Mouse (Mus musculus): ENCODE measurements around the gene Sugt1. TPM values are rescaled to one million over a fixed set of nuclear protein-coding genes. Genes with fewer than 3 reads are reported as not detected.

Gene Sugt1
- polyA plus RNA-seq, 2 experiments: 15.2 to 44.7 TPM

DNA sequence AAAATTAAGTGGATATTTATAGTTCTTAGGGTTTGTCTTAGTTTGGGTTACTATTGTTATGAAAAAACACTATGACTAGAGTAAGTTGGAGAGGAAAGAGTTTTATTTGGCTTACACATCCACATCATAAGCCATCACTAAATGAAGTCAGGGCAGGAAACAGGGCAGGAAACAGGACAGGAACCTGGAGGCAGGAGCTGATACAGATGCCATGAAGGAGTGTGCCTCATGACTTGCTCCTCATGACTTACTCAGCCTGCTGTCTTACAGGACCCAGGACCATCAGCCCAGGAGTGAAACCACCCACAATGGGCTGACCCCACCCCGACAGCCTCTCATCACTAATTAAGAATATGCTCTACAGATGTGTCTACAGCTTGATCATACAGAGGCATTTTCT, 13.1 kb upstream of the Sugt1 start:
- WGBS (ENCODE audit: insufficient replicate concordance): 88% methylated on average over 1 of the region's 1 CpGs
- peaks cover 23% of the 10 kb centered on the region for H3K36me3 ChIP-seq (replicated peaks; ENCODE audit: control insufficient read depth, insufficient read depth, low read depth)
- no peak overlapping the region for H3K4me2 ChIP-seq (ENCODE audit: low read depth)
- ATAC-seq (ENCODE audit: insufficient read depth) (no peak), DNase-seq (ENCODE audit: low read depth in 3 of 3, low spot score in 3 of 3) (no peak)
- no peak overlapping the region for H3K4me3 ChIP-seq (ENCODE audit: insufficient read depth in 1 of 2, low read depth in 2 of 2, low read length in 2 of 2)
- no peaks in the 10 kb centered on the region for H3K27me3 ChIP-seq (ENCODE audit: control insufficient read depth, insufficient read depth, low read length)
- TF ChIP-seq EP300 (IDR thresholded peaks at IDR 0.05; ENCODE audit: low read depth): no peak
- TF ChIP-seq CTCF (IDR thresholded peaks at IDR 0.05; ENCODE audit: low read depth): no peak
- H3K27ac ChIP-seq: no peak overlapping the region
- H3K4me1 ChIP-seq (replicated peaks; ENCODE audit: control insufficient read depth in 2 of 2, insufficient read depth in 2 of 2, low read length in 1 of 2): no peaks in the 10 kb centered on the region
- H3K9me3 ChIP-seq (ENCODE audit: control insufficient read depth, low read length): no peaks in the 10 kb centered on the region
- H3K9ac ChIP-seq (replicated peaks): no peak overlapping the region

DNA sequence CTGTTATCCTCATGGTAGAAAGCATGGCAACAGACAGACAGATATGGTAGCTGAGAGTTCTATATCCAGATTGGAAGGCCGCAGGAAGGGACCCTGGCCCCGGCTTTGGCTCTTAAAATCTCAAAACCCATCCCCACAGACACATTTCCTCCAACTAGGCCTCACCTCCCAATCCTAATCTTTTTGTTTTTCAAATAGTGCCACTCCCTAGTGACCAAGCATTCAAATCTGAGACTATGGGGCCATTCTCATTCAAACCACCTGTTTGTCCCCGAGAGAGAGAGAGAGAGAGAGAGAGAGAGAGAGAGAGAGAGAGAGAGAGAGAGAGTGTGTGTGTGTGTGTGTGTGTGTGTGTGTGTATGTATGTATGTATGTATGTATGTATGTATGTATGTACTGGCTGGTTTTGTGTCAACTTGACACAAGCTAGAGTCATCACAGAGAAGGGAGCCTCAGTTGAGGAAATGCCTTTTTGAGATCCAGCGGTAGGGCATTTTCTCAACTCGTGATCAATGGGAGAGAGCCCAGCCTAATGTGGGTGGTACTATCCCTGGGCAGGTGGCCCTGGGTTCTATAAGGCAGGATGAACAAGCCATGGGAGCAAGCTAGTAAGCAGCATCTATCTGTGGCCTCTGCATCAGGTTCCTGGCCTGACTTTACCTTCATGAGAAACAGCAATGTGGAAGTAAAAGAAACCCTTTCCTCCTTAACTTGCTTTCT, 3.8 kb upstream of the Sugt1 start:
- Histone ChIP-seq H3K9ac (replicated peaks) (no peak overlapping the region), H3K4me1 (replicated peaks; ENCODE audit: control insufficient read depth in 2 of 2, insufficient read depth in 2 of 2, low read length in 1 of 2) (peaks cover 7 to 8% of the 10 kb centered on the region in 2 experiments), H3K4me2 (ENCODE audit: low read depth) (no peak overlapping the region), H3K27me3 (ENCODE audit: control insufficient read depth, insufficient read depth, low read length) (no peaks in the 10 kb centered on the region), H3K9me3 (ENCODE audit: control insufficient read depth, low read length) (no peaks in the 10 kb centered on the region), H3K4me3 (ENCODE audit: insufficient read depth in 1 of 2, low read depth in 2 of 2, low read length in 2 of 2) (no peak overlapping the region), H3K27ac (no peak overlapping the region), H3K36me3 (replicated peaks; ENCODE audit: control insufficient read depth, insufficient read depth, low read depth) (peaks cover 14% of the 10 kb centered on the region)
- WGBS (ENCODE audit: insufficient replicate concordance): 78% methylated on average over 5 of the region's 5 CpGs
- no peak for TF ChIP-seq EP300 (IDR thresholded peaks at IDR 0.05; ENCODE audit: low read depth)
- no peak for TF ChIP-seq CTCF (IDR thresholded peaks at IDR 0.05; ENCODE audit: low read depth)
- DNase-seq (ENCODE audit: low read depth in 3 of 3, low spot score in 3 of 3) (no peak), ATAC-seq (ENCODE audit: insufficient read depth) (no peak)

DNA sequence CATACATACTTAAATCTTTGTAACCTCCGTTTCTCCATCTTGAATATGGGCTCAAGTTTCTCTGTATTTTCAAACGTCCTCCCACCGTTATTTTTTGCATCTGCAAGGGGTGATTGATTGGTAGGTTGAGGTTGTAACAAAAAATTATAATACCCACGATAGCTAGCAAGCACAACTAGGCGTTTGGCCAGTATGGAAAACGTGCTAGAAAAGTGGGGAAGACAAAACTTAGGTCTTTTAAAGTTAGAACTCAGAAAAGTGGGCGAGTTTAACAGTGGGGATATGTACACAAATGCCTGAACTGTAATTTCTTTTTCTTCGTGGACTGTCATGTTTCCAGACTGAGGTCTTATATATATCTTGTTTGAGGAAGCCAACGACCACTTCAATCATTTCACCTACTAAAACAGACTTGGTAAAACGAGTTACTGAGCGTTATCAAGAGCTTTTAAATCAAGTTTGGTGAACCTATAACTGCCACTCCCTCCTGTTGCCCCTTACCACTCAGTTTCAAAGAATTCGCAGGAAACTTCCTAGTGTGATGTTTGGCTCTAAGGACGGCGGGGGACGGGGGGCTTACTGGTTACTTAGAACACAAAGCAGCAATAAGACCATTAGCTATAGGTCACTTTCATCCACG, 872 bp upstream of the Sugt1 start:
- WGBS (ENCODE audit: insufficient replicate concordance): 21% methylated on average over 16 of the region's 16 CpGs
- Histone ChIP-seq H3K9ac (replicated peaks) (peak overlapping the region; percentile 84), H3K4me2 (ENCODE audit: low read depth) (peak overlapping the region; percentile 96), H3K27ac (peak overlapping the region; percentile 73), H3K4me1 (replicated peaks; ENCODE audit: control insufficient read depth in 2 of 2, insufficient read depth in 2 of 2, low read length in 1 of 2) (peaks cover 9 to 10% of the 10 kb centered on the region in 2 experiments), H3K9me3 (ENCODE audit: control insufficient read depth, low read length) (no peaks in the 10 kb centered on the region), H3K4me3 (ENCODE audit: insufficient read depth in 1 of 2, low read depth in 2 of 2, low read length in 2 of 2) (peak overlapping the region; percentile 76 to 96), H3K36me3 (replicated peaks; ENCODE audit: control insufficient read depth, insufficient read depth, low read depth) (peaks cover 3% of the 10 kb centered on the region), H3K27me3 (ENCODE audit: control insufficient read depth, insufficient read depth, low read length) (no peaks in the 10 kb centered on the region)
- no peak for TF ChIP-seq EP300 (IDR thresholded peaks at IDR 0.05; ENCODE audit: low read depth)
- no peak for TF ChIP-seq CTCF (IDR thresholded peaks at IDR 0.05; ENCODE audit: low read depth)
- DNase-seq (ENCODE audit: low read depth in 3 of 3, low spot score in 3 of 3) (peak in 1 of 3 experiments; percentile 3), ATAC-seq (ENCODE audit: insufficient read depth) (no peak)

DNA sequence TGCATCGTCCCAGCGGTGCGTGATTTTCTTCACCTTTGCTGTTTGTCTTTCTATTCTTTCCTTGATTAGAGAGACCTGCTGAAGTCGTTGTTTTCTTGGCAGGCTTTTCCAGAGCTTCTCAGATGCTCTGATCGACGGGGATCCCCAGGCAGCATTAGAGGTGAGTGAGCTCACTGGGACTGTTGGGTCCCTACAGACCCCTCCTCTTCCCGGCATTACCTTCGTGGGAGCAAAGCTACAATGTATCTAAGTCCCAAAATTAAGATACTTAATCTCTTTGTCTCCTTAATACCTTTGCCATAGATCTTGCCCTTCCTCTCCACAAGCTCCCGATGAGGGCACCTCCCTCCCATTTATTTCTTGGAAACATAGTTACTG, 350 bp downstream of the Sugt1 start:
- H3K27me3 ChIP-seq (ENCODE audit: control insufficient read depth, insufficient read depth, low read length): no peaks in the 10 kb centered on the region
- WGBS (ENCODE audit: insufficient replicate concordance): under 1% methylated on average over 9 of the region's 9 CpGs
- DNase-seq (ENCODE audit: low read depth in 3 of 3, low spot score in 3 of 3) (no peak), ATAC-seq (ENCODE audit: insufficient read depth) (peak; percentile 7; the same call in 1 of the 2 replicates)
- peaks cover 9 to 10% of the 10 kb centered on the region in 2 experiments for H3K4me1 ChIP-seq (replicated peaks; ENCODE audit: control insufficient read depth in 2 of 2, insufficient read depth in 2 of 2, low read length in 1 of 2)
- TF ChIP-seq CTCF (IDR thresholded peaks at IDR 0.05; ENCODE audit: low read depth): no peak
- no peak for TF ChIP-seq EP300 (IDR thresholded peaks at IDR 0.05; ENCODE audit: low read depth)
- peak overlapping the region; percentile 74 for H3K9ac ChIP-seq (replicated peaks)
- H3K9me3 ChIP-seq (ENCODE audit: control insufficient read depth, low read length): no peaks in the 10 kb centered on the region
- peak overlapping the region; percentile 77 for H3K27ac ChIP-seq
- peak overlapping the region; percentile 76 to 88 for H3K4me3 ChIP-seq (ENCODE audit: insufficient read depth in 1 of 2, low read depth in 2 of 2, low read length in 2 of 2)
- H3K36me3 ChIP-seq (replicated peaks; ENCODE audit: control insufficient read depth, insufficient read depth, low read depth): no peaks in the 10 kb centered on the region
- H3K4me2 ChIP-seq (ENCODE audit: low read depth): peak overlapping the region; percentile 96

DNA sequence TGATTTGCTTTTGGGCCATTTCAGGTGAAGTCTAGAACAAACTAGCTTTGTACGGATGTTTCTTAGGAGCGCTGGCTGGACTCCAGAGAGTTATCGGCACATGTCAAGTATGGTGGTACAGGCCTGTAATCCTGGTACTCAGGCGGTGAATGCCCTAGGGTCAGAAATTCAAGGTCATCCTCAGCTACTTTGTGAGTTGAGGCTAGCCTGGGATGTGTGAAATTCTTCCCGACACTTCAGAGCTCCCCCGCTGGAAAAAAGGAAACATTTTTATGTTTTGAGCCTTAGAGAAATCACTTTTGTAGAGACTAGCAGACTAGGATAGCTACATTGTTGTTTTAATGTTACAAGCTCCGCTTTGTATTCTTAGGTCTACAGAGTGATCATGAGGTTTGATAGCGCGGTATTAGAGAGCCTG, 1.1 kb downstream of the Sugt1 start:
- no peak for TF ChIP-seq EP300 (IDR thresholded peaks at IDR 0.05; ENCODE audit: low read depth)
- no peak for TF ChIP-seq CTCF (IDR thresholded peaks at IDR 0.05; ENCODE audit: low read depth)
- H3K4me3 ChIP-seq (ENCODE audit: insufficient read depth in 1 of 2, low read depth in 2 of 2, low read length in 2 of 2): peak overlapping the region; percentile 76 to 88

More for the DNA sequence above, 1.1 kb downstream of the Sugt1 start:
- Histone ChIP-seq H3K9me3 (ENCODE audit: control insufficient read depth, low read length) (no peaks in the 10 kb centered on the region), H3K27ac (no peak overlapping the region), H3K4me1 (replicated peaks; ENCODE audit: control insufficient read depth in 2 of 2, insufficient read depth in 2 of 2, low read length in 1 of 2) (peaks cover 9 to 10% of the 10 kb centered on the region in 2 experiments), H3K36me3 (replicated peaks; ENCODE audit: control insufficient read depth, insufficient read depth, low read depth) (no peaks in the 10 kb centered on the region), H3K4me2 (ENCODE audit: low read depth) (peak overlapping the region; percentile 96), H3K27me3 (ENCODE audit: control insufficient read depth, insufficient read depth, low read length) (no peaks in the 10 kb centered on the region), H3K9ac (replicated peaks) (peak overlapping the region; percentile 74)
- no peak for ATAC-seq (ENCODE audit: insufficient read depth)
- WGBS (ENCODE audit: insufficient replicate concordance): 80% methylated on average over 9 of the region's 9 CpGs
- DNase-seq (ENCODE audit: low read depth in 3 of 3, low spot score in 3 of 3): no peak
